Mouse (Mus musculus): ENCODE data around the gene Xylb. TPM values are rescaled to one million over a fixed set of nuclear protein-coding genes. Genes with fewer than 3 reads are reported as not detected.
A peak's percentile ranks its signal among the peaks of the same experiment; 100 is the strongest.

The Xylb gene
- polyA plus RNA-seq (2016; fragmentation: Nextera tagmentation; extraction: Ambion mirVana): 9.3 and 9.8 TPM in 2 replicates

GRCm38 (mm10) chr9:119357331-119358057, at the start of gene Xylb:
Gene Xylb (plus strand): TSS chr9:119357381.
- WGBS: 3% methylated on average over 65 of the region's 65 CpGs
- peak within 1 kb of the TSS; percentile 83 for H3K27ac ChIP-seq (replicated peaks)
- peaks cover 11% of the 10 kb centered on the region for H3K36me3 ChIP-seq (replicated peaks)
- peaks cover 5% of the 10 kb centered on the region; the same call in 1 of the 2 replicates for H3K27me3 ChIP-seq (replicated peaks; ENCODE audit: low read depth, poor library complexity, severe bottlenecking)
- H3K9me3 ChIP-seq: no peaks in the 10 kb centered on the region
- peak within 1 kb of the TSS; percentile 80 for H3K4me3 ChIP-seq
- H3K4me1 ChIP-seq: peaks cover 15% of the 10 kb centered on the region
- peak; percentile 92 for DNase-seq (ENCODE audit: low spot score)

DNA sequence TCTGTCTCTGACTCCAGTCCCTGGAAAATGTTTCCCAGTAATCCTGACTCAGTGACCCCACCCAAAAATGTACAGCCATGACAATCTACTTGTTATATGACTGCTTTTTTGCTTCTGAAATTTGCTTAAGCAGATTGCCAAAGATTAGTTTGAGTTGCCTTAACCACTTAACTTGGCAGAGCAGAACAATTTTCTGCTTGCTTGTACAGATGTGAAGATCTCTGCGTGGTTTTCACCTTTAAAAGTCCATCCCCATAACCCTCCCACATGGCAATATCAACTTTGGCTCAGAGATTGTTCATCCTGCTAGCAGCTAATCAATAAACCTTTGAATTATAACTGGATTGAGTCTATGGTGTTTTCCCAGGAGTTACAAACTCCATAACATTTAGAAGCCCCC, 48.1 kb upstream of the Xylb start:
- Histone ChIP-seq H3K27ac (replicated peaks) (no peak overlapping the region), H3K36me3 (replicated peaks) (peaks cover 3% of the 10 kb centered on the region; the same call in 1 of the 2 replicates), H3K27me3 (replicated peaks; ENCODE audit: low read depth, poor library complexity, severe bottlenecking) (no peaks in the 10 kb centered on the region), H3K4me3 (no peak overlapping the region), H3K9me3 (no peaks in the 10 kb centered on the region), H3K4me1 (no peaks in the 10 kb centered on the region)
- DNase-seq (ENCODE audit: low spot score): no peak
- 91% methylated on average over 1 of the region's 1 CpGs for WGBS

DNA sequence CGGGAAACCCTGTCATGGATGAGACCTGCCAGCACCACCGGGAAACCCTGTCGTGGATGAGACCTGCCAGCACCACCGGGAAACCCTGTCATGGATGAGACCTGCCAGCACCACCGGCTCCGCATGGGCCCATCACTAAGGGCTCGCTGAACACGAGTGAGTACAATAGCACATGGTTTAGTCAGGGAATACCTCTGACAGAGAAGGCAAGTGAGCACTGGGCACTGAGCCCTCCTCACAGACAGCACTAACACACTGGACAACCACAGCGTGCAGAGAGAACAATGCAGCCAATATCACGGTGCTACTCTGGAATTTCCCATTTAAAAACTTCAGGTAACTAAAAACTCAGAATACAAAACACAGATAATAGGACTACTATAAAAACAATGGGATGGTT, 44.1 kb upstream of the Xylb start:
- Histone ChIP-seq H3K27me3 (replicated peaks; ENCODE audit: low read depth, poor library complexity, severe bottlenecking) (no peaks in the 10 kb centered on the region), H3K27ac (replicated peaks) (no peak overlapping the region), H3K4me3 (no peak overlapping the region), H3K9me3 (no peaks in the 10 kb centered on the region), H3K36me3 (replicated peaks) (peaks cover 2% of the 10 kb centered on the region; the same call in 1 of the 2 replicates), H3K4me1 (no peaks in the 10 kb centered on the region)
- DNase-seq (ENCODE audit: low spot score): no peak
- WGBS: 93% methylated on average over 10 of the region's 10 CpGs

- Histone ChIP-seq H3K27ac (replicated peaks) (no peak overlapping the region), H3K9me3 (no peaks in the 10 kb centered on the region), H3K4me3 (no peak overlapping the region), H3K4me1 (peaks cover 23% of the 10 kb centered on the region), H3K27me3 (replicated peaks; ENCODE audit: low read depth, poor library complexity, severe bottlenecking) (no peaks in the 10 kb centered on the region), H3K36me3 (replicated peaks) (peaks cover 5% of the 10 kb centered on the region; the same call in 1 of the 2 replicates)
- WGBS: 88% methylated on average over 1 of the region's 1 CpGs
- DNase-seq (ENCODE audit: low spot score): no peak
These were observed 38.3 kb upstream of the Xylb start for GRCm38 (mm10) chr9:119318891-119319290.

GRCm38 (mm10) chr9:119320446-119320845, 36.7 kb upstream of the Xylb start:
- H3K4me1 ChIP-seq: peaks cover 23% of the 10 kb centered on the region
- no peak for DNase-seq (ENCODE audit: low spot score)
- H3K27ac ChIP-seq (replicated peaks): no peak overlapping the region
- H3K4me3 ChIP-seq: peak overlapping the region; percentile 92
- no peaks in the 10 kb centered on the region for H3K9me3 ChIP-seq
- peaks cover 5% of the 10 kb centered on the region; the same call in 1 of the 2 replicates for H3K36me3 ChIP-seq (replicated peaks)
- WGBS: 85% methylated on average over 7 of the region's 7 CpGs
- H3K27me3 ChIP-seq (replicated peaks; ENCODE audit: low read depth, poor library complexity, severe bottlenecking): no peaks in the 10 kb centered on the region

DNA sequence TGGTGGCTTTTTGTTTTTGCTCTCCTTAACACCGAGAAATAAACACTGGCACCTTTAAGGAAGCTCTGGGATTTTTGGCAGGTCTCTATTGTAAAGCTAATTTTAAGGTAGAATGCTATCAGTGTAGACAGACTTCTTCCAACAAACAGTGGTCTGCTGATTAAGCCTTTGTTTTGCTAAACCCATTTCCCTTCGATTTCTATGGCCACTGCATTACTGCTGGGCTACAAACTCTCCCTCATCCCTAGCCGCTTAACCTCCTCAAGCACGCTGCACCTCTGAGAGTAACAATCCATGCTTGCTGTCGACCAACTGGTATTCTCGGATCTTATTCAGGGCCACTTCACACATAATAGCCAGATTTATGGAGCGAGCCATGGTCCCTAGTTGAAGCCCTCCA, 36.2 kb upstream of the Xylb start:
- peaks cover 23% of the 10 kb centered on the region for H3K4me1 ChIP-seq
- H3K9me3 ChIP-seq: no peaks in the 10 kb centered on the region
- DNase-seq (ENCODE audit: low spot score): peak; percentile 15
- H3K27me3 ChIP-seq (replicated peaks; ENCODE audit: low read depth, poor library complexity, severe bottlenecking): no peaks in the 10 kb centered on the region
- no peak overlapping the region; the same call in 1 of the 2 replicates for H3K27ac ChIP-seq (replicated peaks)
- peak overlapping the region; percentile 92 for H3K4me3 ChIP-seq
- 12% methylated on average over 7 of the region's 7 CpGs for WGBS
- H3K36me3 ChIP-seq (replicated peaks): peaks cover 5% of the 10 kb centered on the region; the same call in 1 of the 2 replicates

DNA sequence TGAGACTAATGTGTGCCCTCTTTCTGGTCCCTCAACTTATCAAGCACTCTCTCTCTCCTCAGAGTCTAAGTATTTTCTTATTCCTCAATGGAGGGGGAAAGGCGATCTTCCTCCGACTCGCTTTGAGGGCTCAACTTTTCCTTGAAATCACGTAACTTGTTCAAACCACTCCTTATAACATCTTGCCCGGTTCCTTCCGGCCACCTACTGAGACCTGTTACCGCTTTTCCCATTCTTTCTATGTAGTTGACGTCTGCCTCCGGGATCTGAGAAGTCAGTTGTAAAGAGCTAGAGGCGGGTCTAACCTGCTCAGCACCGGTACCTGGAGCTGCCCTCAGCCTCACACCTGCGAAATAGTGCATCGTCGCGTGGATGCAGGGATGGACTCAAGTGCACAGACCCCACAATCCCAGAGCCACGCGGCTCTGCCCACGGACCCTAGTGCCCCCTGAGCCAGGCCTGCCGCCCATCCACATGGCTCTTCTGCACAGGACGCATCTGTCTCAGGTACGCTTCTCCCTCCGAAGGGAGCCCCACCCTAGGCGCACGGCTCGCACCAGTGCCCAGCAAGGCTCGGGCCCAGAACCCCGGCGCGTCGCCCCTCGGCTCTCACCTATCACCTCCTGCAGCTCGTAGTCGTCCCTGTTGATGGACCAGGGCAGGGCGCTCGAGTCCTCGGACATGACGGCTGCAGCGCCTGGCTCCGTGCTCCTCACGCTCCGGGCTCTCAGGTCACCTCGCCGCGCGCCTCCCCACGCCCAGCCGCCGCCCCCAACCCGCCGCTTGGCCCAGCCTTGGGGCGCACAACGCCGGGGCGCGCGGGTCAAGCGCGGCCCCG, 35.6 kb upstream of the Xylb start:
- peaks cover 23% of the 10 kb centered on the region for H3K4me1 ChIP-seq
- WGBS: under 1% methylated on average over 59 of the region's 59 CpGs
- DNase-seq (ENCODE audit: low spot score): no peak
- no peaks in the 10 kb centered on the region for H3K9me3 ChIP-seq
- peak overlapping the region; percentile 92 for H3K4me3 ChIP-seq
- H3K36me3 ChIP-seq (replicated peaks): peaks cover 5% of the 10 kb centered on the region; the same call in 1 of the 2 replicates
- peak overlapping the region; percentile 99 for H3K27ac ChIP-seq (replicated peaks)
- H3K27me3 ChIP-seq (replicated peaks; ENCODE audit: low read depth, poor library complexity, severe bottlenecking): no peaks in the 10 kb centered on the region

DNA sequence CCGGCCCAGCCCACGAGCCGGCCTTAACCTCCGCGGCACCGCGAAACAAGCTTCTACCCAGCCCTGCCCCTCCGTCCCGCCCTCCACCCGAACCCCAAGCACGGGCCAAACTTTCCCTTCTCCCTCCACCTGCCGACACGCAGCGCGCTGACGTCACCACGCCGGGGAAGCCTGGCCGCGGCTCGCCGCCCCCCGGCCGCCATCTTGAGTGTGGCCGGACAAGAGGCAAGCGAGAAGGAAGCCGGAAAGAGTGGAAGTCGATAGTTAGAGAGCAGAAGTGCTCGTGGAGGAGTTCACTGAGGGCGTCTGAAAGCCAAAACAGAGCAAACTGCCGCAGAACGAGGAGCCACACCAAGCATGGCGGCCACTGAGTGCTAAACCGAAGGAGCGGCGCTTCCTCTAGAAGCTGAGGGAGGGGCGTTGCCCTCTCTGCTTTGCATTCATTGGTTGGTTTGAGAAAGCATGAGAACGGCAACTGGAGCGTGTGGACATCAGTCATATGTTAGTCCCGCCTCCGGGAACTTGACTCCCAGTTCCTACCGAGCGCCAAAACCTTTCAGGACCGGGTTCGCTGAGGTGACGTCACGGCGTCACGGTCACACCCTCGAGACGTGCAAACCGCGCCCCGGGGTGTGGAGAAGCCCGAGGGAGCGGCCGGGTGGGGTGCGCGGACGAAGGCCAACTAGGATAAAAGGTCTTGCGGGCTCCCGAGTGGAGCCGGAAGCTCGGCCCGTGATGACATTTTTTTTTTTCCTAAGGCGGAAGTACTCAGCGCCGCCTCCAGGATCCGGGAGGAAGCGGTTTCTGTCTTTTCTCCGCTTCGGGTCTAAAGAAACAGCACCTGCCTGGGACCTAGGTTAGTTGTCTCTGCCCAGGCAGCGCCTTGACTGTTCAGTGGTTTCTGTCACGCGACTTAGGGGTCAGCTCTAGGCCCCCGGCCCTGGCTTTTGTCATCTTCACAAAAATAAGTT, 34.6 kb upstream of the Xylb start, which contains the start of gene Oxsr1:
TSS of gene Oxsr1 (minus strand) at position 139 of the 971 bp plus-strand sequence.
- peak within 1 kb of the TSS; percentile 99 for H3K27ac ChIP-seq (replicated peaks)
- H3K9me3 ChIP-seq: no peaks in the 10 kb centered on the region
- peaks cover 5% of the 10 kb centered on the region; the same call in 1 of the 2 replicates for H3K36me3 ChIP-seq (replicated peaks)
- WGBS: under 1% methylated on average over 76 of the region's 76 CpGs
- H3K27me3 ChIP-seq (replicated peaks; ENCODE audit: low read depth, poor library complexity, severe bottlenecking): no peaks in the 10 kb centered on the region
- DNase-seq (ENCODE audit: low spot score): peak; percentile 96
- H3K4me3 ChIP-seq: peak within 1 kb of the TSS; percentile 92
- H3K4me1 ChIP-seq: peaks cover 23% of the 10 kb centered on the region

- Histone ChIP-seq H3K4me1 (peaks cover 23% of the 10 kb centered on the region), H3K9me3 (no peaks in the 10 kb centered on the region), H3K27ac (replicated peaks) (peak overlapping the region; percentile 99), H3K4me3 (peak overlapping the region; percentile 92), H3K36me3 (replicated peaks) (peaks cover 2% of the 10 kb centered on the region; the same call in 1 of the 2 replicates), H3K27me3 (replicated peaks; ENCODE audit: low read depth, poor library complexity, severe bottlenecking) (no peaks in the 10 kb centered on the region)
- 9% methylated on average over 9 of the region's 9 CpGs for WGBS
- DNase-seq (ENCODE audit: low spot score): no peak
These were observed 33.9 kb upstream of the Xylb start for GRCm38 (mm10) chr9:119323260-119323645.

DNA sequence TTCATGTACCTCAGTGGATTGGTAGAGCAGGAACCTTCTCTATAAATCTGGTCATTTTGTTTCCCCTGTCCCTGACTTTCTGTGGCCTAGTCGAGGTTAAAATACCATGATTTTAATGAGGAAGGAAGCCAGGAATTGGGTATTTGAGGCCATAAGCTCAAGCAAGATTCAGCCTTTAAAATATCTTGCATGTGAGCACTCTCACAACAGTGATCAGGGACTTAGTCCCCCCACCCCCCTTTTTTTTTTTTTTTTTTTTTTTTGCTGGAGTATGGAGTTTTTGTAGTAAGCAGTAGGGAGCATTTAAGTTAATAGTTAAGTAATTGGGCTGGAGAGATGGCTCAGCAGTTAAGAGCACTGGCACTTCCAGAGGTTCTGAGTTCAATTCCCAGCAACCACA, 33.1 kb upstream of the Xylb start:
- WGBS: 65% methylated on average over 1 of the region's 1 CpGs

GRCm38 (mm10) chr9:119328488-119328887, 28.7 kb upstream of the Xylb start:
- no peak overlapping the region for H3K4me3 ChIP-seq
- 90% methylated on average over 3 of the region's 3 CpGs for WGBS
- DNase-seq (ENCODE audit: low spot score): no peak
- H3K27ac ChIP-seq (replicated peaks): no peak overlapping the region
- H3K27me3 ChIP-seq (replicated peaks; ENCODE audit: low read depth, poor library complexity, severe bottlenecking): no peaks in the 10 kb centered on the region
- no peaks in the 10 kb centered on the region for H3K9me3 ChIP-seq
- no peaks in the 10 kb centered on the region for H3K36me3 ChIP-seq (replicated peaks)
- H3K4me1 ChIP-seq: peaks cover 3% of the 10 kb centered on the region

More for the DNA sequence above, 33.1 kb upstream of the Xylb start:
- Histone ChIP-seq H3K4me1 (peaks cover 23% of the 10 kb centered on the region), H3K4me3 (no peak overlapping the region), H3K9me3 (no peaks in the 10 kb centered on the region), H3K36me3 (replicated peaks) (no peaks in the 10 kb centered on the region), H3K27me3 (replicated peaks; ENCODE audit: low read depth, poor library complexity, severe bottlenecking) (no peaks in the 10 kb centered on the region), H3K27ac (replicated peaks) (no peak overlapping the region)
- DNase-seq (ENCODE audit: low spot score): no peak

Data from embryonic facial prominence, embryonic 10.5 days (tissue).